Mouse (Mus musculus): ENCODE results near the gene Elmo3. TPM values are rescaled to one million over a fixed set of nuclear protein-coding genes. Genes with fewer than 3 reads are reported as not detected.

Elmo3 gene
- polyA plus RNA-seq, 1 experiment from 2014 or later = 11.4 TPM

DNA sequence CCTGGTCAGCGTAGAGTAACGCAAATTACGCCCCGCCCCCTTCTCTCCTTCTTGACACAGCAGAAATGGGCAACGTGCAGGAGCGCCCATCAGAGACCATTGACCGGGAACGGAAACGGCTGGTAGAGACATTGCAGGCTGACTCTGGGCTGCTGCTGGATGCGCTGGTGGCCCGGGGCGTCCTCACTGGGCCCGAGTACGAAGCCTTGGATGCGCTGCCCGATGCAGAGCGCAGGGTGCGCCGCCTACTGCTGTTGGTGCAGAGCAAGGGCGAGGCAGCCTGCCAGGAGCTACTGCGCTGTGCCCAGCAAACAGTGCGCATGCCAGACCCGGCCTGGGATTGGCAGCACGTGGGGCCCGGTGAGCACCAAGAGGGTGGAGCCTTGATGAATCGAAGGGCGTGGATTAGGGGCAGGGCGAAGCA, 26.5 kb upstream of the Elmo3 start:
- H3K9ac ChIP-seq = no peak overlapping the region
- H3K4me3 ChIP-seq (replicated peaks) = peak overlapping the region; percentile 28
- no peaks in the 10 kb centered on the region for H3K9me3 ChIP-seq (replicated peaks)
- peaks cover 55% of the 10 kb centered on the region for H3K27me3 ChIP-seq
- WGBS = 4% methylated on average over 28 of the region's 28 CpGs
- peaks cover 20% of the 10 kb centered on the region; the same call in 1 of the 2 replicates for H3K36me3 ChIP-seq
- H3K27ac ChIP-seq (replicated peaks) = no peak overlapping the region
- peaks cover 32% of the 10 kb centered on the region for H3K4me1 ChIP-seq
- 0 out of 2 replicates have a peak, but pooled peaks have one; percentile 52 for ATAC-seq (ENCODE audit: insufficient number of reproducible peaks, low FRiP score, low TSS enrichment, low read depth)
- H3K4me2 ChIP-seq (replicated peaks) = peak overlapping the region; percentile 58

DNA sequence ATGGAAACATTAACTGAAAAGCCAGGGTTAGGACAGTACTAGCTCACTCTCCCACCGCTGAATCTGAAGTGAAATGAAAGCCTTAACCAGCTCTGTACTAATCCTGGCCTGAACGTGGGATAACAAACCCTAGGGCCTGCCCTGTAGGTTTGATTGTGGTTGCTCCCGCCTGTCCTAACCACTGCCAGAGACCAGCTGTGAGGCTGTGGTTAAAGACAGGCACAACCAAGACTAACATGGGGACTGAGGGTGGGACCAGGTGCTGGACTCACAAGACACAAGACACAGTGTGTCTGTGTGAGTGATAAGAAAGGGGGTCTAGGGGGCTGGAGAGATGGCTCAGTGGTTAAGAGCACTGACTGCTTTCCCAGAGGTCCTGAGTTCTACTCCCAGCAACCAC, 24.8 kb upstream of the Elmo3 start:
- peaks cover 39% of the 10 kb centered on the region for H3K27me3 ChIP-seq

DNA sequence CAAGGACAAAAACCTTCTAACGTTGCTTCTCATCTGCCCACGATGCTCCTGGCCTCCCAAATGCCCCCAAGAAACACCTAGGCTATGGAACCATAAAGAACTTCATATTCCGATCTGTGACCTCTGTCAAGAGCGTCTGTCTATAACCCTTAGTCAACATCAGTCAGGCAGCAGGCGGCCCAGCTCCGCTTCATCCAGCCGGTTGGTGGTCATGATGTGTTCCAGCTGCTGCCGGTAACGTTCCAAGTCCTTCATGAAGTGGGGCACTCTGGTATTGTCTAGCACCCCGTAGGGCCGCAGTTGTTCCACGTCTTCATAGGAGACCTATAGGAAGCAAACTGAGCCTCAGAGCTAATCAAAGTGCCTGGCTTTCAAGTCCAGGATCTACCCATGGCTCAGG, 23.6 kb upstream of the Elmo3 start:
- Histone ChIP-seq H3K9ac (no peak overlapping the region), H3K9me3 (replicated peaks) (no peaks in the 10 kb centered on the region), H3K36me3 (peaks cover 20% of the 10 kb centered on the region; the same call in 1 of the 2 replicates), H3K4me1 (peaks cover 16% of the 10 kb centered on the region), H3K4me2 (replicated peaks) (no peak overlapping the region), H3K4me3 (replicated peaks) (no peak overlapping the region), H3K27ac (replicated peaks) (no peak overlapping the region), H3K27me3 (peaks cover 29% of the 10 kb centered on the region)
- WGBS = 85% methylated on average over 12 of the region's 12 CpGs
- ATAC-seq (ENCODE audit: insufficient number of reproducible peaks, low FRiP score, low TSS enrichment, low read depth) = no peak

More for the DNA sequence above, 24.8 kb upstream of the Elmo3 start:
- ATAC-seq (ENCODE audit: insufficient number of reproducible peaks, low FRiP score, low TSS enrichment, low read depth) = no peak
- Histone ChIP-seq H3K27ac (replicated peaks) (no peak overlapping the region), H3K4me3 (replicated peaks) (no peak overlapping the region), H3K4me2 (replicated peaks) (no peak overlapping the region), H3K4me1 (peaks cover 29% of the 10 kb centered on the region), H3K9ac (no peak overlapping the region), H3K9me3 (replicated peaks) (no peaks in the 10 kb centered on the region), H3K36me3 (peaks cover 20% of the 10 kb centered on the region; the same call in 1 of the 2 replicates)
- WGBS = 49% methylated on average over 3 of the region's 3 CpGs

DNA sequence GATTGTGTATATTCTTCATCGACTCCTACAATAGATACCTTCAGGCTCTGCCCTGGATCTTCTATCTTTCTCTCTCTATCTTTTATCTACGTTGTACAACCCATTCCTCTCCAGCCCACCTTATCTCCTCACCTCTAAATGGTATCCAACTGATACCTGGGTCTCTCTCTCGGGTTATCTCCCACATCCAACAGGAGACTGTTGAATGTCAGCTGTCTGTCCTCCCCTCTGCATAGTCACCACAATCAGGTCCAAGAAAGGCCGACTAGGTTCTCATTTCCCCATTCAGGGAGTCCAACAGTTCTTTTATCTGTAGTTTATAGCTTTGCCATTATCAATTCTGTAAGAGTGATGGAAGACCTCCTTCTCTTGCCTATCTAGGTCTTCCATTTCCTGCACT, 23.2 kb upstream of the Elmo3 start:
- H3K9me3 ChIP-seq (replicated peaks) = no peaks in the 10 kb centered on the region
- no peak overlapping the region for H3K9ac ChIP-seq
- no peak overlapping the region for H3K4me3 ChIP-seq (replicated peaks)
- no peak for ATAC-seq (ENCODE audit: insufficient number of reproducible peaks, low FRiP score, low TSS enrichment, low read depth)
- H3K27me3 ChIP-seq = peaks cover 24% of the 10 kb centered on the region
- H3K4me1 ChIP-seq = peaks cover 15% of the 10 kb centered on the region
- H3K36me3 ChIP-seq = peaks cover 20% of the 10 kb centered on the region; the same call in 1 of the 2 replicates
- WGBS = 85% methylated on average over 4 of the region's 4 CpGs
- H3K4me2 ChIP-seq (replicated peaks) = no peak overlapping the region
- H3K27ac ChIP-seq (replicated peaks) = no peak overlapping the region

DNA sequence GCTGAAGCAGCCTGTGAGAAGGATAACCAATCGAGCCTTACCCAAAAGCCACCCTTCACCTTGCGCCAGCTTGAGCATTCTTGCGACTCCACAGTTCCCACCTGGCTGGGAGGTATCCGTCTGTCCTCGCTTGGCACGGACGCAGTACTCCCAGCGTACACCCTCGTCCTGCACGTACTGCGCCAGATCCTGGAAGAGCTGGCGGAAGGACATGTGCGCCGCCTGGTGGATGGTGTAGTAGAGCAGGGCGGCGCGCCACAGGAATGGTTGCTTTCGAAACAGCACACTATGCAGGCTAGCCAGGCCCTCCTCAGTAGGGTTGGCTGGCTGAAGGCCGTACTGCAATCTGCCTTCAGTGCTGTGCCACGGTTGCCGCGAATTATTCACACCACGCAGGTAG, 22.3 kb upstream of the Elmo3 start:
- Histone ChIP-seq H3K27ac (replicated peaks) (no peak overlapping the region), H3K4me2 (replicated peaks) (0 out of 2 replicates have a peak overlapping the region, but pooled peaks have one; percentile 6), H3K36me3 (peaks cover 20% of the 10 kb centered on the region; the same call in 1 of the 2 replicates), H3K4me3 (replicated peaks) (no peak overlapping the region), H3K9ac (no peak overlapping the region), H3K9me3 (replicated peaks) (no peaks in the 10 kb centered on the region), H3K4me1 (peaks cover 16% of the 10 kb centered on the region), H3K27me3 (peaks cover 16% of the 10 kb centered on the region)
- 25% methylated on average over 23 of the region's 23 CpGs for WGBS
- peak; percentile 52; the same call in 1 of the 2 replicates for ATAC-seq (ENCODE audit: insufficient number of reproducible peaks, low FRiP score, low TSS enrichment, low read depth)

DNA sequence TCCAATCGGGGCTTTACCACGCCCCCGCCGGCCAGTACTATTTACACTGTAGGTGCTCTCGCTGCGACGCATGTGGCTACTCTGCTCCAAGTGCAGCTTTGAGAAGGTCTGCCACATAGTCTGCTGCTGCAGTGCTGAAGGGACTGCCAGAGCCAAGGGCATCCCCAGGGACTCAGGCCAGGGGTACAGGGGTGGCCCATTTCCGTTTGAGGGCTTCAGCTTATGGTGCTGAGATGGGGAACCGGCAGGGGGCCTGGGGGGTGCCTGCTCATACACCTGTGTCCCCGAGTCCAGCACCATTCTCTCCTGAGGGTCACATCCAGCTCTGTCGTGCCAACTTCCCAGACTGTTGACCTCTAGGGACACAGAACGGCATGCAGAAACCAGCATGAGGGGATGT, 19.9 kb upstream of the Elmo3 start:
- no peak for ATAC-seq (ENCODE audit: insufficient number of reproducible peaks, low FRiP score, low TSS enrichment, low read depth)
- Histone ChIP-seq H3K4me3 (replicated peaks) (no peak overlapping the region), H3K36me3 (peaks cover 20% of the 10 kb centered on the region; the same call in 1 of the 2 replicates), H3K27ac (replicated peaks) (no peak overlapping the region), H3K9me3 (replicated peaks) (no peaks in the 10 kb centered on the region), H3K9ac (no peak overlapping the region), H3K27me3 (peaks cover 9% of the 10 kb centered on the region), H3K4me1 (peaks cover 25% of the 10 kb centered on the region), H3K4me2 (replicated peaks) (no peak overlapping the region)
- 42% methylated on average over 12 of the region's 12 CpGs for WGBS

DNA sequence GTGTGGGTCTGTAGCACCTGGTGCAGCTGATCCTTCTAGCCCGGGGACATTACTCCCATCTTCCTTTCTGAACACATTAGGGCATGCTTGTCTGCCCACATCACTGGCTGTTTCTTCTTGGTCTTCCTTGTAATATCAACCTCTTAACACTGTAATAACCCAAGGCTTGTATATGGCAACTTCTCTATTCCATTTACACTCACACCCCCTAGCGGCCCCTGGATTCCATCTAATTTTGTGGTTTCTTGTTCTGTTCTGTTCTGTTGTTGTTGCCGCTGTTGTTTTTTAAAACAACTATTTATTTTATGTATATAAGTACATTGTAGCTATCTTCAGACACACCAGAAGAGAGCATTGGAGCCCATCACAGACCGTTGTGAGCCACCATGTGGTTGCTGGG, 18.5 kb upstream of the Elmo3 start:
- H3K27me3 ChIP-seq = peaks cover 12% of the 10 kb centered on the region
- no peak for ATAC-seq (ENCODE audit: insufficient number of reproducible peaks, low FRiP score, low TSS enrichment, low read depth)
- no peak overlapping the region for H3K4me2 ChIP-seq (replicated peaks)
- no peak overlapping the region for H3K4me3 ChIP-seq (replicated peaks)
- H3K9me3 ChIP-seq (replicated peaks) = no peaks in the 10 kb centered on the region
- H3K9ac ChIP-seq = no peak overlapping the region
- H3K4me1 ChIP-seq = peaks cover 29% of the 10 kb centered on the region
- H3K27ac ChIP-seq (replicated peaks) = no peak overlapping the region
- 0 out of 2 replicates have a peak, but pooled peaks cover 12% of the 10 kb centered on the region for H3K36me3 ChIP-seq
- 82% methylated on average over 4 of the region's 4 CpGs for WGBS

DNA sequence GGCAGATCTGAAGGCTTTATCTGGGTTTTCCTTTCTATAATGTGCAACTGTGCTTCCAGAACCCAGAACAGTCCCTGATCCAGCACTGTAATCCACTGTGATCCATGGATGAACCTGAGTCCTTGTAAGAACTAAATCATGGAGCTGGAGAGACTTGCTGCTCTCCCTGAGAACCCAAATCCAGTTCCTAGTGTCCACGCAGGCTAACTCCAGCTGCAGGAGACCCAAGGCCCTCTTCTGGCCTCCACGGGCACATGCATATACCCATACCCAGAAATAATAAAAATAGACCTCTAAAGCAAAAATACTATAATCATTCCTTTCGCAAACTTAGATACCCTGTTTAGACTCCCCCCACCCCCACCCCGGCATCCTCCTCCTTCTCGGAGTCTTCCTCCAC, 17.2 kb upstream of the Elmo3 start:
- no peak overlapping the region for H3K9ac ChIP-seq
- H3K36me3 ChIP-seq = no peaks in the 10 kb centered on the region
- H3K4me1 ChIP-seq = peaks cover 26% of the 10 kb centered on the region
- peaks cover 12% of the 10 kb centered on the region for H3K27me3 ChIP-seq
- H3K4me3 ChIP-seq (replicated peaks) = peak overlapping the region; percentile 65
- 88% methylated on average over 5 of the region's 5 CpGs for WGBS
- H3K27ac ChIP-seq (replicated peaks) = no peak overlapping the region
- no peaks in the 10 kb centered on the region for H3K9me3 ChIP-seq (replicated peaks)
- peak overlapping the region; percentile 90; the same call in 1 of the 2 replicates for H3K4me2 ChIP-seq (replicated peaks)
- no peak for ATAC-seq (ENCODE audit: insufficient number of reproducible peaks, low FRiP score, low TSS enrichment, low read depth)

DNA sequence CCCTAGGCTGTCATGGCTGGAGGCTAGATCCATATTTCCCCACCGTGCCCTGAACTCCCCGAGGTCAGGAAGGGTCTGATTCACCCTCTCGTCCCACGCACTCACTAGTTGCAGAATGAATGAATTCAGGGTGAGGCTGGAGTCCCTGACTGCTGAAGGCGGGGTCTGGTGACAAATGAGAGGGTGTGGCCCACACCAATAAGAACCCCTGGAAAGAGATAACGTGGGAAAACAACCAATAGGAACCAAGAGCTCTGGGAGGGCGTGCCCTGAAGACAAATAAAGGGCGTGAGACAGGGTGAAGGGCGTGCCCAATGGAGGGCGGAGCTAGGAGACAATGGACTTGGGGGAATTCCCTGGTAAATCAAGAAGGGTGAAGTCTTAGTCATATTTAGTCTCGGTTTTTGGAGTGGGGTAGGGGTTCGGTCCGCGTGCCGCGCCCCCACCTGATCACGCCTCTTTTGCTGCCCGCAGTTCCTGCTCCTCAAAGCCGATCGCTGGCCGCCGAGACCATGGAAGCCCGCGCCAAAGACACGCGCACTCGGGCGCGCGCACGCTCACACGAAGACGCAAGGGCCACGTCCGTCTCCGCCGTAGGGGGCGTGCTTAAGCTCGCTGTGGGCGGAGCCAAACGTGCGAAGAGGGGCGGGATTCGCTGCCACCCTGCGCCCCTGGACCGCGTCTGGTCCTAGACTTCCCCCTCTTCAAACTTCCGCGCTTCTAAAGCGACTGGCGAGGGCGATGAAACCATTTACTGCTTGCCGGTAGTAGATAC, 16.3 kb upstream of the Elmo3 start:
- H3K36me3 ChIP-seq = no peaks in the 10 kb centered on the region
- peak overlapping the region; percentile 90 for H3K4me2 ChIP-seq (replicated peaks)
- H3K4me3 ChIP-seq (replicated peaks) = peak overlapping the region; percentile 65
- peak; percentile 88 for ATAC-seq (ENCODE audit: insufficient number of reproducible peaks, low FRiP score, low TSS enrichment, low read depth)
- peak overlapping the region; percentile 46; the same call in 1 of the 2 replicates for H3K9ac ChIP-seq
- under 1% methylated on average over 53 of the region's 53 CpGs for WGBS
- no peaks in the 10 kb centered on the region for H3K9me3 ChIP-seq (replicated peaks)
- peaks cover 12% of the 10 kb centered on the region for H3K27me3 ChIP-seq
- H3K27ac ChIP-seq (replicated peaks) = peak overlapping the region; percentile 90
- H3K4me1 ChIP-seq = peaks cover 25% of the 10 kb centered on the region

DNA sequence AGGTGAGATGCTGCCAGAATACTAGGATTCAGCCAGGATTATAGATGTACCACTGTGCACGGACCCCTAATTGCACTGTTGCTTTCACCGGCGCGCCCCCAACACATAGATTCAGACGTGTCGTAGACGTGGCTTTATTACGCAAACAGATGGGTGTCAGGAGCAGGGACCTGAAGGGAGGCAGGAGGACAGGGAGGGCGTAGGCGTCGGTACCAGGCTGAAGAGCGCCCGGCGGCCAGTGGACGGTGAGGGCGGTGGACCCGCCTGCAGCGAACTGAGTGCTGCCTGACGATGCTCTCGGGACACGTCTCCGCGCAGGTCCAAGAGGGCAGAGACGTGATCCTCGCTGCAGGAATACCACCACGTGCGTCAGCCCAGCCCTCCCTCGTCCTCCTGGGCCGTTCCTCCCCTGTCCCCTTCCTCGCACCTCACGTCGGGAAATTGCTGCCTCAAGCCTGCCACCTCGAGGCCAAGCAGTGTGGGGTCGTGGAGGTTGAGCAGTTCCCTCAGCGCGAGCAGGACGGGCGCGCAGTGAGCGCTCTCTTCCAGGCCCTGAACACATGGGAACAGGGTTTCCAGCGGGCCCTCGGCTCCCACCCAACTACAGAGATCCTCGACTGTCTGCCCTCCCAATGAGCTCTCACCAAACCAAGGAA, 15.5 kb upstream of the Elmo3 start, which contains the start of gene 4931428F04Rik:
4931428F04Rik (minus strand) TSS at position 60 of the 656 bp plus-strand sequence.
- H3K4me2 ChIP-seq (replicated peaks) = peak within 1 kb of the TSS; percentile 90
- H3K4me3 ChIP-seq (replicated peaks) = peak within 1 kb of the TSS; percentile 65
- peak within 1 kb of the TSS; percentile 46 for H3K9ac ChIP-seq
- peak; percentile 22 for ATAC-seq (ENCODE audit: insufficient number of reproducible peaks, low FRiP score, low TSS enrichment, low read depth)
- no peaks in the 10 kb centered on the region for H3K36me3 ChIP-seq
- WGBS = 1% methylated on average over 43 of the region's 43 CpGs
- peaks cover 12% of the 10 kb centered on the region for H3K27me3 ChIP-seq
- peaks cover 25% of the 10 kb centered on the region for H3K4me1 ChIP-seq
- no peaks in the 10 kb centered on the region for H3K9me3 ChIP-seq (replicated peaks)
- peak within 1 kb of the TSS; percentile 90 for H3K27ac ChIP-seq (replicated peaks)

DNA sequence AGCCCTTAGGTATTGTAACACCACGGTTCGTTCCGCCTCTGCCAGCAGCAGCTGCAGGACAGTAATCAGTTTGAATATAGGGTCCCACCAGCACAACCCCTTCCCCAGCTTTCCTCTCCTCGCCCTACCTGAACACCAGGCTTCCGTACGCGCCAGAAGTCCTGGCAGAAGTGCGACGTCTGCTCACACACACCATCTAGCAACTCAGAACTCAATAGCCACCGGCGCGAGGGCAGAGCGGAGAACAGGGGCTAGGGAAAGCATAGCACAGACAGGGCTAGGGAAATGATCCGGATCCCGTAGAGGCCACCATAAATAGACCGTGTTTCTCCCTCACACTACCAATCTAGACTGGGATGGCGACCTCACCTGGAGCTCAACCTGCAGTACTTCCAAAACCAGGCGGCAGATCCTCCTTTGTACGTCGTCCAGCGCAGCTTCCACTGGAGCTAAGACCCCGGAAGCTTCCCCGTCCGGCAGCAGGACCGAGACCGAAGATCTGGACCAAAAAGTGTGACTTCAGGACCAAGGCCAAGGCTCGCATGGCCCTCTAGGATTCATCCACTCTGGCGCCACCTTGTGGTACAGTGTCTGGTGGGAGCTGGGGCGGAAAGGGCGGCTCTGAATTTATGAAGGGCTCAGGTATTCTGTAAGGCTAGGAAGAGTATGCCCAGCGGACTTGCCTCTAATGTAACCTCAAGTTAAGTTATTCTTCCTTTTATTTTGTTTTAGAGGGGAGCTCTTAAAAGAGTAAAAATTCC, 14.7 kb upstream of the Elmo3 start:
- no peak for ATAC-seq (ENCODE audit: insufficient number of reproducible peaks, low FRiP score, low TSS enrichment, low read depth)
- H3K27ac ChIP-seq (replicated peaks) = no peak overlapping the region
- H3K27me3 ChIP-seq = peaks cover 12% of the 10 kb centered on the region
- peak overlapping the region; percentile 90 for H3K4me2 ChIP-seq (replicated peaks)
- H3K9ac ChIP-seq = no peak overlapping the region
- 6% methylated on average over 31 of the region's 31 CpGs for WGBS
- H3K36me3 ChIP-seq = no peaks in the 10 kb centered on the region
- H3K4me1 ChIP-seq = peaks cover 25% of the 10 kb centered on the region
- peak overlapping the region; percentile 65 for H3K4me3 ChIP-seq (replicated peaks)
- no peaks in the 10 kb centered on the region for H3K9me3 ChIP-seq (replicated peaks)

Measured in embryonic facial prominence, embryonic 15.5 days (tissue).